Mouse (Mus musculus): Measurements from ENCODE around the gene Olfr1279. TPM values are rescaled to one million over a fixed set of nuclear protein-coding genes. Genes with fewer than 3 reads are reported as not detected.
"Not testable (repeated sequence)": the region's sequence is repeated elsewhere in the genome, so short reads cannot be mapped to it uniquely, and the experiment has no call there.

Gene Olfr1279
- total RNA-seq (2021) = not detected
- long read RNA-seq, experiment 1 = 0 reads
- long read RNA-seq, experiment 2 = 0 reads

- DNase-seq (ENCODE audit: low spot score) = no peak
These were observed at the start of gene Olfr1279 for GRCm38 (mm10) chr2:111300374-111300773. Olfr1279 (plus strand) TSS chr2:111300635.

DNA sequence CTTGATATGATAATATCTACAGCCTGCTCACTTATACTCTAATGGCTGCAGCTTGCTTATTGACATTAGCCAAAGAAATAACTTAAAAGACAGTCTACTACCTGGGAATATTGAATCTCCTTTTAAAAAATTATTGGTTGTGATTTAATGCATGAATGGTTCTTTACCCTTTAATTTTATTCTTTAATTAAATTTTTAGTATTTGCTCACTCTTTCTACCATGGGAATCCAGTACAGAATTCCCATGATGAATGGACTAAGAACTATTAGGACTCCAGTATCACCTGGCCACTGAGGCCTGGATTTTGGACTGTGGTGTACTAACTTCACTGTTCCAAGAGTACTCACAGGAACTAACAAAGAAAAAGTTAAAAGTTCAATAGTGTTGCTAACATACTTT lies 46.2 kb upstream of the Olfr1279 start, which contains the start of gene Olfr1276:
TSS of gene Olfr1276 (plus strand) at position 301 of the 400 bp plus-strand sequence.
- no peak for DNase-seq (ENCODE audit: low spot score)

- no peak for DNase-seq (ENCODE audit: low spot score)
These were observed 26.4 kb upstream of the Olfr1279 start, which contains the start of gene Olfr1277 for GRCm38 (mm10) chr2:111274006-111274405. Olfr1277 (minus strand) TSS chr2:111274106.

- no peak for DNase-seq (ENCODE audit: low spot score)
These were observed 10.6 kb upstream of the Olfr1279 start, which contains the start of gene Olfr1278 for GRCm38 (mm10) chr2:111289836-111290235. Olfr1278 (plus strand) TSS chr2:111290136.

DNA sequence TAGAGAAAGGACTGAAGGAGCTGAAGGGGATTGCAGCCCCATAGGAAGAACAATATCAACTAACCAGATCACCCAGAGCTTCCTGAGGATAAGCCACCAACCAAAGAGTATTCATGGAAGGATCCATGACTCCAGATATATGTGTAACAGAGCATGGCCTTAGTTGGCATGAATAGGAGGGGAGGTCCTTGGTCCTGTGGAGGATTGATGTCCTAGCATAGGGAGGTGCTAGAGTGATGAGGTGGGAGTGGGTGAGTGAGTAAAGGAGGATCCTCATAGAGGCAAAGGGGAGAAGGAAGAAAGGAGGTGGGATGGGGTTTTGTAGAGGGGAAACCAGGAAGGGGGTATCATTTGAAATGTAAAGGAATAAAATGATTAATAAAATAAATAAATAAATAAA lies 1.9 kb upstream of the Olfr1279 start:
- DNase-seq (ENCODE audit: low spot score) = no peak

- no peak for DNase-seq (ENCODE audit: low spot score)
These were observed 13.3 kb downstream of the Olfr1279 start, which contains the start of gene Olfr1280 for GRCm38 (mm10) chr2:111313717-111314116. Olfr1280 (plus strand) TSS chr2:111314017.

DNA sequence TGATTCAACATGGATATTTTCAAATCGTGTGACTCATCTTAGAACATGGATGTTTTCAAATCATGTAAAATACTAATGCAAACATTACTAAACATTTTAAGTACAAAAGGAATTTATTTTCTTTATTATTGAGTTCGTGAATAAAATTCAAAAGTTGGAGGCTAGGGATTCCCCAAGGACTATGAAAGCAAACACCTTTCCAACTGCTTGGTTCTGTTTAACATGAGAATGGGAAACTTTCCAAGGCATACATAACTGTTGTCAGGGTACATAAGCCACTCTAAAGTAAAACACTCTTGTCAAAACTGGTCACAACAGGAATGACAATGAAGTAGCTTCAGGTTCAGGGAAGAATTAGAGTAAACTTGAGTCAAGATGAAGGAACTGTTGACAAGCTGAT lies 25.8 kb downstream of the Olfr1279 start, which contains the start of gene Olfr1281:
TSS of gene Olfr1281 (plus strand) at position 301 of the 400 bp plus-strand sequence.
- no peak for DNase-seq (ENCODE audit: low spot score)

- DNase-seq (ENCODE audit: low spot score) = not testable (repeated sequence)
These were observed 33.3 kb downstream of the Olfr1279 start for GRCm38 (mm10) chr2:111333721-111334120.

- no peak for DNase-seq (ENCODE audit: low spot score)
These were observed 35.5 kb downstream of the Olfr1279 start, which contains the start of gene Olfr1282 for GRCm38 (mm10) chr2:111335976-111336375. Olfr1282 (minus strand) TSS chr2:111336076.

Other genes with a start within 250 kb of the Olfr1279 start
- not detected for gene Gm13941, start 194.7 kb upstream of the Olfr1279 start, total RNA-seq (2021)
- gene Gm15130, start 147.7 kb upstream of the Olfr1279 start, total RNA-seq (2021) = not detected
- not detected for gene 4930430A15Rik, start 71.0 kb upstream of the Olfr1279 start, total RNA-seq (2021)
- not detected for gene Olfr1275, start 65.3 kb upstream of the Olfr1279 start, total RNA-seq (2021)
- gene Olfr1276, start 46.1 kb upstream of the Olfr1279 start, total RNA-seq (2021) = not detected
- not detected for gene Olfr1277, start 26.5 kb upstream of the Olfr1279 start, total RNA-seq (2021)
- gene Olfr1278, start 10.5 kb upstream of the Olfr1279 start, total RNA-seq (2021) = not detected
- gene Olfr1280, start 13.4 kb downstream of the Olfr1279 start, total RNA-seq (2021) = not detected
- not detected for gene Olfr1281, start 25.9 kb downstream of the Olfr1279 start, total RNA-seq (2021)
- not detected for gene Olfr1282, start 35.4 kb downstream of the Olfr1279 start, total RNA-seq (2021)
- gene Olfr1283, start 66.2 kb downstream of the Olfr1279 start, total RNA-seq (2021) = not detected
- not detected for gene Olfr1284, start 74.9 kb downstream of the Olfr1279 start, total RNA-seq (2021)
- not detected for gene Olfr1286, start 122.5 kb downstream of the Olfr1279 start, total RNA-seq (2021)
- gene Olfr1287, start 148.5 kb downstream of the Olfr1279 start, total RNA-seq (2021) = not detected
- gene Olfr1288, start 173.5 kb downstream of the Olfr1279 start, total RNA-seq (2021) = not detected
- not detected for gene Olfr1289, start 180.2 kb downstream of the Olfr1279 start, total RNA-seq (2021)
- not detected for gene Olfr1290, start 193.2 kb downstream of the Olfr1279 start, total RNA-seq (2021)
- gene Olfr1291-ps1, start 196.5 kb downstream of the Olfr1279 start, total RNA-seq (2021) = not detected
- not detected for gene Olfr1293-ps, start 224.6 kb downstream of the Olfr1279 start, total RNA-seq (2021)
- not detected for gene Olfr1294, start 239.7 kb downstream of the Olfr1279 start, total RNA-seq (2021)

Measured in gastrocnemius, adult 18-20 months (tissue).